ENCODE assay signal across 24 mouse cellular contexts in the genomic region with DNA sequence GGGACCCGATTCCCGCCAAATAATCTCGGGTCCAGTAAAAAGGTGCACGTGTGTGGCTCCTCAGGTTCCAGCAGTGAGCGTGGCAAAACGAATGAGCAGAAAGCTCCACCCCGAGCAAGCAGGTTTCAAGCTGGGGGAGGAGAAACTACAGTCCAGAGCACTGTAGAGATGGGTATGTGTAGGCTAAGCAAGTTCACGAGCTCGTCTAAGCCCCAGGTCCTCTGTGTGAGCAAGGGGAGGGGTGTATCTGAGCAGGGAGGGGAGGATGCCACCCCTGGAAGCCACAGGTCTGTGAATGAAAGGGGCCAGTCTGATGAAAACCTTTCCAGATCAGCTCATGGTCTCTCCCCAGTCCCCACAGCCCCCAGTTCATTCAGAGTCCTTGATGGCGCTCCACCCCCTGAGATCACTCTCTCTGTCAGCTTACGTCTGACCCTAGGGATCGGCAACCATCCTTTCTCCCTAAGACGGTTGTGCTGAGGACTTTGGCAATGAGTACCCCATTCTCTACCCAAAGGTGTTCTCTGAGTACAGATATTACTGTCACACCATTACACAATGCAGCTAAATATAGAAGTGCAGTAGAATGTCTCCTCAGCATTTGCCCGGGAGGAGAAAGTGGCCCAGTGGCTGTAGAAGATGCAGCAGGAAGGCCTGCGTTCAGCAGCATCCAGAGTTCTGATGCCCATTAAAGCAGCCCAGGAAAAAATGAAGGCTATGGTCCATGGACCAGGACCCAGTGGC.
A peak's percentile ranks its signal among the peaks of the same experiment; 100 is the strongest.
DNase-seq lines count a peak whose midpoint lies in the region; ATAC-seq and TF ChIP-seq lines count a peak whose summit lies in the region.
"Had no signal": no experiment of that assay in that cellular context is flagged by ENCODE, and none has a peak within 500 bp of the region (broad histone marks: within the 10 kb centered on the region; RNA-seq: fewer than 3 reads in every experiment).

No protein-coding gene starts in this region.

- H3K4me1 ChIP-seq in heart, embryonic 11.5 days (ENCODE audit: control insufficient read depth, insufficient read depth, low read length): peaks cover 6% of the 10 kb centered on the region; the same call in 1 of the 2 replicates
- peaks cover 6% of the 10 kb centered on the region; the same call in 1 of the 2 replicates for H3K4me1 ChIP-seq in heart, postnatal 0 days (ENCODE audit: control insufficient read depth, insufficient read depth)
- H3K4me1 ChIP-seq in ES-Bruce4 (ENCODE audit: control insufficient read depth, insufficient read depth, low read length): peaks cover 3% of the 10 kb centered on the region
- H3K4me1 ChIP-seq in embryonic facial prominence, embryonic 15.5 days: peaks cover 14% of the 10 kb centered on the region; the same call in 1 of the 2 replicates
- H3K4me1 ChIP-seq in midbrain, embryonic 15.5 days: 0 out of 2 replicates have a peak, but pooled peaks cover 4% of the 10 kb centered on the region

- no peak for TF ChIP-seq CTCF in heart, postnatal 0 days (IDR thresholded peaks at IDR 0.05; ENCODE audit: low read depth)
- TF ChIP-seq CTCF in ES-Bruce4 (IDR thresholded peaks at IDR 0.05; ENCODE audit: low read depth, low read length): no peak

- H3K27me3 ChIP-seq in heart, embryonic 11.5 days (ENCODE audit: control insufficient read depth, insufficient read depth, low read length): 0 out of 2 replicates have a peak, but pooled peaks cover 2% of the 10 kb centered on the region
- H3K27me3 ChIP-seq in heart, postnatal 0 days (ENCODE audit: control insufficient read depth, insufficient read depth, low read length): no peaks in the 10 kb centered on the region
- H3K27me3 ChIP-seq in ES-Bruce4 (ENCODE audit: control insufficient read depth, insufficient read depth, low read length, poor library complexity, severe bottlenecking): no peaks in the 10 kb centered on the region
- no peaks in the 10 kb centered on the region for H3K27me3 ChIP-seq in embryonic facial prominence, embryonic 15.5 days
- H3K27me3 ChIP-seq in midbrain, embryonic 15.5 days (replicated peaks): no peaks in the 10 kb centered on the region

- H3K27ac ChIP-seq in heart, embryonic 11.5 days (ENCODE audit: low read depth, low read length): no peak overlapping the region
- H3K27ac ChIP-seq in heart, postnatal 0 days (ENCODE audit: low read depth): no peak overlapping the region
- H3K27ac ChIP-seq in ES-Bruce4 (ENCODE audit: insufficient read depth, low read length): peak overlapping the region; percentile 11; the same call in 1 of the 2 replicates
- no peak overlapping the region for H3K27ac ChIP-seq in embryonic facial prominence, embryonic 15.5 days (replicated peaks)
- no peak overlapping the region for H3K27ac ChIP-seq in midbrain, embryonic 15.5 days
- H3K27ac ChIP-seq: embryonic facial prominence, embryonic 12.5 days; macrophage; neural tube, embryonic 13.5 days had no signal

- intact Hi-C loops in heart, postnatal 14 days (cut with DNase I): no loop called here

- 35% methylated on average over 15 of the region's 15 CpGs for WGBS in heart, embryonic 11.5 days (ENCODE audit: insufficient replicate concordance)
- WGBS in heart, postnatal 0 days: 40% methylated on average over 15 of the region's 15 CpGs
- 40% methylated on average over 15 of the region's 15 CpGs for WGBS in embryonic facial prominence, embryonic 15.5 days
- WGBS in midbrain, embryonic 15.5 days: 46% methylated on average over 15 of the region's 15 CpGs

- TF ChIP-seq POLR2A in ES-Bruce4 (IDR thresholded peaks at IDR 0.05; ENCODE audit: insufficient read depth, low read length): no peak

- H3K36me3 ChIP-seq in heart, embryonic 11.5 days (ENCODE audit: control insufficient read depth, insufficient read depth, low read length): no peaks in the 10 kb centered on the region
- H3K36me3 ChIP-seq in heart, postnatal 0 days (replicated peaks; ENCODE audit: control insufficient read depth, insufficient read depth, low read length): no peaks in the 10 kb centered on the region
- no peaks in the 10 kb centered on the region for H3K36me3 ChIP-seq in ES-Bruce4 (ENCODE audit: control insufficient read depth, insufficient read depth, low read length, poor library complexity, severe bottlenecking)
- no peaks in the 10 kb centered on the region for H3K36me3 ChIP-seq in embryonic facial prominence, embryonic 15.5 days
- no peaks in the 10 kb centered on the region for H3K36me3 ChIP-seq in midbrain, embryonic 15.5 days (replicated peaks)
- H3K36me3 ChIP-seq: embryonic facial prominence, embryonic 12.5 days; neural tube, embryonic 13.5 days had no signal

- no peak overlapping the region for H3K4me3 ChIP-seq in heart, embryonic 11.5 days (ENCODE audit: low read depth, low read length)
- no peak overlapping the region for H3K4me3 ChIP-seq in heart, postnatal 0 days (ENCODE audit: low read depth, low read length)
- no peak overlapping the region for H3K4me3 ChIP-seq in ES-Bruce4 (ENCODE audit: low read depth, low read length)
- no peak overlapping the region for H3K4me3 ChIP-seq in embryonic facial prominence, embryonic 15.5 days (replicated peaks)
- no peak overlapping the region for H3K4me3 ChIP-seq in midbrain, embryonic 15.5 days
- H3K4me3 ChIP-seq: embryonic facial prominence, embryonic 12.5 days; myocyte; neural tube, embryonic 13.5 days had no signal

- H3K9ac ChIP-seq in heart, embryonic 11.5 days (ENCODE audit: low read depth, low read length): 0 out of 2 replicates have a peak overlapping the region, but pooled peaks have one; percentile 22
- no peak overlapping the region for H3K9ac ChIP-seq in heart, postnatal 0 days (replicated peaks; ENCODE audit: low read depth, low read length)
- H3K9ac ChIP-seq in ES-Bruce4 (ENCODE audit: low read depth, poor library complexity, severe bottlenecking): no peak overlapping the region
- H3K9ac ChIP-seq in embryonic facial prominence, embryonic 15.5 days: no peak overlapping the region
- H3K9ac ChIP-seq in midbrain, embryonic 15.5 days: no peak overlapping the region
- H3K9ac ChIP-seq: embryonic facial prominence, embryonic 12.5 days; liver, postnatal 0 days; neural tube, embryonic 13.5 days had no signal

- no peak for ATAC-seq in heart, embryonic 11.5 days (replicated peaks; ENCODE audit: insufficient number of reproducible peaks, low FRiP score, low TSS enrichment)
- ATAC-seq in heart, postnatal 0 days (ENCODE audit: insufficient read depth, low read depth): peak; percentile 63
- ATAC-seq in embryonic facial prominence, embryonic 15.5 days (ENCODE audit: insufficient number of reproducible peaks, low FRiP score, low TSS enrichment, low read depth): 0 out of 2 replicates have a peak, but pooled peaks have one; percentile 27
- no peak for ATAC-seq in midbrain, embryonic 15.5 days (replicated peaks)
- ATAC-seq: forebrain, embryonic 16.5 days; liver, postnatal 0 days; lung, postnatal 0 days; midbrain, embryonic 16.5 days had no signal

- TF ChIP-seq EP300 in heart, postnatal 0 days (IDR thresholded peaks at IDR 0.05; ENCODE audit: low read depth): no peak
- no peak for TF ChIP-seq EP300 in ES-Bruce4 (IDR thresholded peaks at IDR 0.05; ENCODE audit: insufficient read depth, low read depth, low read length)

- no peaks in the 10 kb centered on the region for H3K9me3 ChIP-seq in heart, embryonic 11.5 days (replicated peaks; ENCODE audit: control insufficient read depth, low read length)
- no peaks in the 10 kb centered on the region; the same call in 1 of the 2 replicates for H3K9me3 ChIP-seq in heart, postnatal 0 days (replicated peaks; ENCODE audit: control insufficient read depth, low read length)
- H3K9me3 ChIP-seq in ES-Bruce4 (replicated peaks; ENCODE audit: control insufficient read depth, insufficient read depth, low read length, poor library complexity, severe bottlenecking): no peaks in the 10 kb centered on the region; the same call in 1 of the 2 replicates
- H3K9me3 ChIP-seq in embryonic facial prominence, embryonic 15.5 days (replicated peaks): no peaks in the 10 kb centered on the region
- no peaks in the 10 kb centered on the region for H3K9me3 ChIP-seq in midbrain, embryonic 15.5 days
- H3K9me3 ChIP-seq: embryonic facial prominence, embryonic 12.5 days; neural tube, embryonic 13.5 days had no signal

- peak overlapping the region; percentile 29 for H3K4me2 ChIP-seq in heart, embryonic 11.5 days
- H3K4me2 ChIP-seq in heart, postnatal 0 days (ENCODE audit: low read depth, low read length): 0 out of 2 replicates have a peak overlapping the region, but pooled peaks have one; percentile 0
- H3K4me2 ChIP-seq in embryonic facial prominence, embryonic 15.5 days (replicated peaks): no peak overlapping the region
- H3K4me2 ChIP-seq in midbrain, embryonic 15.5 days: no peak overlapping the region
- H3K4me2 ChIP-seq: embryonic facial prominence, embryonic 12.5 days; liver, embryonic 11.5 days; neural tube, embryonic 13.5 days had no signal

- no peak for DNase-seq in heart, postnatal 14 days
- DNase-seq in heart, postnatal 0 days (ENCODE audit: low spot score): no peak
- no peak for DNase-seq in heart, adult 8-10 months (ENCODE audit: low spot score)
- DNase-seq: adrenal gland, adult 2 months; cerebellum, adult 11 months; cerebellum, postnatal 10 days; gastrocnemius, postnatal 36 days; kidney, adult 11 months; kidney, postnatal 10 days; liver, postnatal 0 days; retina, postnatal 1 day; thymus, postnatal 25 days had no signal

Comparison
In these comparisons a context has a peak if more than half of its experiments do, and no peak if none do; other contexts are left out.
1. ATAC-seq: peak in heart, postnatal 0 days (single experiment) and embryonic facial prominence, embryonic 15.5 days (single experiment); none in heart, embryonic 11.5 days (single experiment) and midbrain, embryonic 15.5 days (single experiment).
2. H3K4me2 ChIP-seq: peak in heart, embryonic 11.5 days (single experiment) and heart, postnatal 0 days (single experiment); none in embryonic facial prominence, embryonic 15.5 days (single experiment) and midbrain, embryonic 15.5 days (single experiment).